Mouse (Mus musculus): Measurements from ENCODE around the gene Maco1.

DNA sequence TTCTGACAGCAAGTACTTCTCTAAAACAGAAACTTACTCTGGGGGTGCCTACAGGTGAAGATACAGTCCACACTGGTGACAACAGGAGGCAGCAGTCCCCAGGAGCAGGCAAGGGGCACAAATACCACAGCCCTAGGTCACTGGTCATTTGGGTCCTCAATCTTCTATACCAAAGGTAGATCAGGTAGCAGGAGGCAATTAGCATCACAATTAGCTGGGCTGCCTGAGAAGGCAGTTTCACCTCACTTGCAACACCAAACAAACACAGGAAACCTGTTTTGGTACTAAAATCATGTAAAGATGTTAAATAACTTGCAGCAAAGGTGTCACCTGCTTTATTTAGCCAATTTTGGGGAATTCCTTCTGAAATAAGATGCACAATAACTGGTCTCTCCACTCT lies 26.8 kb downstream of the Maco1 start:
- TF ChIP-seq CTCF (IDR thresholded peaks at IDR 0.05; ENCODE audit: extremely low read depth, insufficient read depth, low read length) (no peak), POLR2A (IDR thresholded peaks at IDR 0.05; ENCODE audit: extremely low read depth, insufficient read depth, low read length) (no peak)
